Mouse (Mus musculus) spleen, postnatal 4 days (tissue): Measurements from ENCODE around the gene Pdha1.

Experiments used
- DNase-seq, 2 experiments: peaks; one replicate each; pipeline ENCODE4 v3.0.0; 2022; ENCODE audit warnings: low spot score in 2 of 2

The Pdha1 gene

GRCm38 (mm10) chrX:160137861-160138717 lies at the start of gene Pdha1:
TSS of gene Pdha1 (minus strand) at chrX:160138413.
- peak; percentile 83 to 91 for DNase-seq

- no peak for DNase-seq
These were observed 40.8 kb upstream of the Pdha1 start for GRCm38 (mm10) chrX:160179032-160179431.

GRCm38 (mm10) chrX:160170150-160170549 lies 31.9 kb upstream of the Pdha1 start:
- DNase-seq, result peak; percentile 24 to 70

- no peak for DNase-seq
These were observed 28.2 kb upstream of the Pdha1 start for GRCm38 (mm10) chrX:160166246-160166985.

GRCm38 (mm10) chrX:160164259-160164658 lies 26.0 kb upstream of the Pdha1 start:
- no peak for DNase-seq

GRCm38 (mm10) chrX:160153147-160153815 lies 15.1 kb upstream of the Pdha1 start:
- DNase-seq, result no peak

GRCm38 (mm10) chrX:160148859-160149258 lies 10.6 kb upstream of the Pdha1 start:
- no peak for DNase-seq

GRCm38 (mm10) chrX:160147406-160147805 lies 9.2 kb upstream of the Pdha1 start:
- no peak for DNase-seq

GRCm38 (mm10) chrX:160146806-160147205 lies 8.6 kb upstream of the Pdha1 start:
- no peak for DNase-seq

GRCm38 (mm10) chrX:160137177-160137860 lies 894 bp downstream of the Pdha1 start:
- DNase-seq, result no peak

- DNase-seq, result peak in 1 of 2 experiments; percentile 11
These were observed 2.1 kb downstream of the Pdha1 start for GRCm38 (mm10) chrX:160136153-160136552.

- no peak for DNase-seq
These were observed 2.5 kb downstream of the Pdha1 start for GRCm38 (mm10) chrX:160135719-160136118.

- DNase-seq, result no peak
These were observed 3.9 kb downstream of the Pdha1 start for GRCm38 (mm10) chrX:160134136-160134843.

GRCm38 (mm10) chrX:160116658-160117057 lies 21.6 kb downstream of the Pdha1 start:
- DNase-seq, result peak; percentile 42 to 76

GRCm38 (mm10) chrX:160116074-160116473 lies 22.1 kb downstream of the Pdha1 start:
- DNase-seq, result peak in 1 of 2 experiments; percentile 12

GRCm38 (mm10) chrX:160113777-160114176 lies 24.4 kb downstream of the Pdha1 start:
- DNase-seq, result no peak

- no peak for DNase-seq
These were observed 30.4 kb downstream of the Pdha1 start for GRCm38 (mm10) chrX:160107817-160108216.

- DNase-seq, result no peak
These were observed 46.2 kb downstream of the Pdha1 start for GRCm38 (mm10) chrX:160091973-160092372.
